13 mouse cellular contexts compared by ENCODE assay signal in the genomic region with DNA sequence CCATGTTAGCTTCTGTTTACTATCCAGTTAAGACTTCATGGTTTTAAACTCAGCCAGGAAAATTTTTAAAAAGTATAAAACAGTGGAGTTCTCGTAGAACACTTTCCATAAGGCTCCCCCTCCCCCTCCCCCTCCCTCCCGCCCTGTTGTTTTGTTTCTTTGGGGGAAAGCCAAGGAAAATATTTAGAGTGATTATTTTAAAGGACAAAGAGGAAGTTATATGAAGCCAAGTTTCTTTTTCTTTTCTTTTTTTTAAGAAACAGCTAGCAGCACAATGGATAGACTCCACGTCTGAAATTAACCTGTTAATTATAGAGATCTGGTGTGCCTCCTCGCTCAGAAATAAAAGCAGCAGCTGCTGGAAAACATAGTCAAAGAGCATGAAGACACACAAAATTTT. TPM values are rescaled to one million over a fixed set of nuclear protein-coding genes. Genes with fewer than 3 reads are reported as not detected.
A peak's percentile ranks its signal among the peaks of the same experiment; 100 is the strongest.
DNase-seq lines count a peak whose midpoint lies in the region; ATAC-seq and TF ChIP-seq lines count a peak whose summit lies in the region.
"Had no signal": no experiment of that assay in that cellular context is flagged by ENCODE, and none has a peak within 500 bp of the region (broad histone marks: within the 10 kb centered on the region; RNA-seq: fewer than 3 reads in every experiment).

No protein-coding gene starts in this region.

- H3K4me2 ChIP-seq in heart, embryonic 13.5 days, result peak overlapping the region; percentile 9; the same call in 1 of the 2 replicates
- H3K4me2 ChIP-seq in kidney, embryonic 14.5 days (replicated peaks; ENCODE audit: low read depth, low read length), result no peak overlapping the region
- H3K4me2 ChIP-seq in lung, postnatal 0 days (replicated peaks; ENCODE audit: low read depth, low read length), result peak overlapping the region; percentile 9; the same call in 1 of the 2 replicates
- H3K4me2 ChIP-seq: liver, embryonic 13.5 days; midbrain, embryonic 15.5 days had no signal

- H3K36me3 ChIP-seq in heart, embryonic 13.5 days, result no peaks in the 10 kb centered on the region
- H3K36me3 ChIP-seq in kidney, embryonic 14.5 days (ENCODE audit: control insufficient read depth, insufficient read depth, low read length), result no peaks in the 10 kb centered on the region
- no peaks in the 10 kb centered on the region for H3K36me3 ChIP-seq in lung, postnatal 0 days (ENCODE audit: insufficient read depth, low read length)
- H3K36me3 ChIP-seq: limb, embryonic 10.5 days; liver, embryonic 13.5 days; midbrain, embryonic 15.5 days had no signal

- ATAC-seq in heart, embryonic 13.5 days (ENCODE audit: extremely low read depth, insufficient number of reproducible peaks, low FRiP score, low TSS enrichment), result no peak
- ATAC-seq in kidney, embryonic 14.5 days (ENCODE audit: low FRiP score, low TSS enrichment), result peak; percentile 29; the same call in 1 of the 2 replicates
- peak; percentile 13; the same call in 1 of the 2 replicates for ATAC-seq in lung, postnatal 0 days
- ATAC-seq: midbrain, embryonic 15.5 days had no signal

- WGBS in heart, embryonic 13.5 days, result 50% methylated on average over 4 of the region's 4 CpGs
- WGBS in kidney, embryonic 14.5 days, result 47% methylated on average over 4 of the region's 4 CpGs
- WGBS in lung, postnatal 0 days, result 25% methylated on average over 4 of the region's 4 CpGs

- no peak overlapping the region for H3K9ac ChIP-seq in heart, embryonic 13.5 days
- H3K9ac ChIP-seq in kidney, embryonic 14.5 days (ENCODE audit: low read depth, low read length), result no peak overlapping the region
- H3K9ac ChIP-seq in lung, postnatal 0 days (replicated peaks; ENCODE audit: low read depth), result no peak overlapping the region
- H3K9ac ChIP-seq: liver, embryonic 13.5 days; midbrain, embryonic 15.5 days had no signal

- DNase-seq in heart, adult 11 months, result no peak
- DNase-seq in kidney, postnatal 4 days, result no peak
- DNase-seq in lung, postnatal 0 days (ENCODE audit: low spot score), result peak; percentile 49
- DNase-seq in lung, adult 18-20 months, result no peak
- no peak for DNase-seq in right cerebral cortex, adult 2 months (ENCODE audit: low spot score in 2 of 2)
- DNase-seq: adrenal gland, adult 8-10 months; cerebellum, adult 2 months; liver, embryonic 13.5 days; thymus, adult 18-20 months had no signal

- H3K27me3 ChIP-seq in heart, embryonic 13.5 days (replicated peaks), result no peaks in the 10 kb centered on the region
- H3K27me3 ChIP-seq in kidney, embryonic 14.5 days (ENCODE audit: control insufficient read depth, insufficient read depth, low read length), result no peaks in the 10 kb centered on the region
- no peaks in the 10 kb centered on the region for H3K27me3 ChIP-seq in lung, postnatal 0 days (replicated peaks; ENCODE audit: insufficient read depth, low read length)
- H3K27me3 ChIP-seq: liver, embryonic 13.5 days; midbrain, embryonic 15.5 days had no signal

- no peak overlapping the region for H3K4me3 ChIP-seq in heart, embryonic 13.5 days
- no peak overlapping the region for H3K4me3 ChIP-seq in kidney, embryonic 14.5 days (ENCODE audit: low read length)
- H3K4me3 ChIP-seq in lung, postnatal 0 days (ENCODE audit: low read depth, low read length), result no peak overlapping the region
- H3K4me3 ChIP-seq: limb, embryonic 10.5 days; liver, embryonic 13.5 days; midbrain, embryonic 15.5 days had no signal

- TF ChIP-seq EP300 in lung, postnatal 0 days (IDR thresholded peaks at IDR 0.05), result no peak

- TF ChIP-seq CTCF in lung, postnatal 0 days (IDR thresholded peaks at IDR 0.05), result no peak

- H3K4me1 ChIP-seq in heart, embryonic 13.5 days, result peaks cover 23% of the 10 kb centered on the region
- H3K4me1 ChIP-seq in kidney, embryonic 14.5 days (ENCODE audit: control insufficient read depth, insufficient read depth, low read length), result no peaks in the 10 kb centered on the region; the same call in 1 of the 2 replicates
- H3K4me1 ChIP-seq in lung, postnatal 0 days (ENCODE audit: insufficient read depth, low read depth, low read length), result no peaks in the 10 kb centered on the region
- H3K4me1 ChIP-seq: limb, embryonic 10.5 days; liver, embryonic 13.5 days; midbrain, embryonic 15.5 days had no signal

- H3K9me3 ChIP-seq in heart, embryonic 13.5 days, result no peaks in the 10 kb centered on the region; the same call in 1 of the 2 replicates
- H3K9me3 ChIP-seq in kidney, embryonic 14.5 days (ENCODE audit: control insufficient read depth, low read length), result no peaks in the 10 kb centered on the region; the same call in 1 of the 2 replicates
- H3K9me3 ChIP-seq in lung, postnatal 0 days (ENCODE audit: low read length), result no peaks in the 10 kb centered on the region
- H3K9me3 ChIP-seq: limb, embryonic 10.5 days; liver, embryonic 13.5 days; midbrain, embryonic 15.5 days had no signal

- H3K27ac ChIP-seq in heart, embryonic 13.5 days (replicated peaks), result peak overlapping the region; percentile 42; the same call in 1 of the 2 replicates
- peak overlapping the region; percentile 31; the same call in 1 of the 2 replicates for H3K27ac ChIP-seq in kidney, embryonic 14.5 days (ENCODE audit: low read depth, low read length)
- H3K27ac ChIP-seq in lung, postnatal 0 days (ENCODE audit: low read length), result no peak overlapping the region
- H3K27ac ChIP-seq: limb, embryonic 10.5 days; midbrain, embryonic 15.5 days had no signal

RNA-seq across cellular contexts. Expression of a gene that starts 9.0 kb away (rescaled TPM):
- polyA plus RNA-seq in heart, embryonic 13.5 days (2015; fragmentation: Nextera tagmentation; extraction: Ambion mirVana), result 12.8 and 13.3 TPM in 2 replicates
- polyA plus RNA-seq in kidney, embryonic 14.5 days (2014; fragmentation: Nextera tagmentation; extraction: Ambion mirVana), result 6.4 and 7.3 TPM in 2 replicates
- 2.0 and 2.4 TPM in 2 replicates for polyA plus RNA-seq in lung, postnatal 0 days (2015; fragmentation: Nextera tagmentation; extraction: Ambion mirVana)

RNA-seq across cellular contexts. Expression of a gene that starts 45.4 kb away (rescaled TPM):
- 90.9 and 97.5 TPM in 2 replicates for polyA plus RNA-seq in heart, embryonic 13.5 days (2015; fragmentation: Nextera tagmentation; extraction: Ambion mirVana)
- polyA plus RNA-seq in kidney, embryonic 14.5 days (2014; fragmentation: Nextera tagmentation; extraction: Ambion mirVana), result 81.1 and 85.6 TPM in 2 replicates
- 53.5 and 53.6 TPM in 2 replicates for polyA plus RNA-seq in lung, postnatal 0 days (2015; fragmentation: Nextera tagmentation; extraction: Ambion mirVana)
